Mouse (Mus musculus) cerebellum, adult 2 months (tissue): ENCODE measurements around the gene Dusp23. TPM values are rescaled to one million over a fixed set of nuclear protein-coding genes. Genes with fewer than 3 reads are reported as not detected.

Source experiments
- DNase-seq, 2 experiments: peaks; one replicate each; pipeline ENCODE4 v3.0.0; 2021
- H3K27ac ChIP-seq: fragments of 200-500 bp; 2 replicates; pipeline ENCODE4 v1.5.1; 2012; ENCODE audit warnings: low read length, control low read depth, inconsistent platforms; ENCODE audit not compliant: insufficient read depth
- H3K27me3 ChIP-seq: fragments of 200-500 bp; 2 replicates; pipeline ENCODE4 v1.6.1; 2012; ENCODE audit warnings: inconsistent platforms, mild to moderate bottlenecking, low read length, moderate library complexity; ENCODE audit not compliant: control insufficient read depth, insufficient read depth
- H3K4me1 ChIP-seq: fragments of 200-500 bp; 2 replicates; pipeline ENCODE4 v1.6.1; 2011; ENCODE audit warnings: low read length; ENCODE audit not compliant: control insufficient read depth, insufficient read depth
- H3K4me3 ChIP-seq: fragments of 200-500 bp; replicated peaks from 2 replicates; pipeline ENCODE3; 2011; ENCODE audit warnings: mild to moderate bottlenecking, low read depth, low read length, control low read depth; ENCODE audit not compliant: insufficient read depth
- CTCF ChIP-seq: fragments of 200-500 bp; IDR thresholded peaks from 2 replicates; pipeline ENCODE4 v1.5.1; 2011; ENCODE audit warnings: low read depth, mild to moderate bottlenecking, control low read depth, low read length, moderate library complexity, borderline replicate concordance; ENCODE audit not compliant: insufficient read depth
- POLR2A ChIP-seq: fragments of 200-500 bp; IDR thresholded peaks from 2 replicates; pipeline ENCODE4 v1.6.1; 2011; ENCODE audit warnings: low read length, control low read depth, borderline replicate concordance; ENCODE audit not compliant: insufficient read depth
- WGBS: fragments of 180-500 bp; shearing (Covaris S2); methylation state at CpG from one replicate; pipeline ENCODE4 v1.1.7; 2018; 5-methylcytosine and 5-hydroxymethylcytosine counted together
- polyA plus RNA-seq: library from polyadenylated mRNA; depleted of rRNA; stranded (reverse); fragments of >200 nt; gene quantifications from 2 replicates; pipeline ENCODE4 v1.2.3, GENCODE M21; 2012

Gene Dusp23
- polyA plus RNA-seq, 1 experiment, result 16.2 TPM

- TF ChIP-seq CTCF (no peak), POLR2A (no peak)
- 85% methylated on average over 18 of the region's 18 CpGs for WGBS
- Histone ChIP-seq H3K27me3 (no peaks in the 10 kb centered on the region), H3K4me1 (no peaks in the 10 kb centered on the region), H3K27ac (no peak overlapping the region), H3K4me3 (no peak overlapping the region)
- no peak for DNase-seq
Measured at GRCm38 (mm10) chr1:172652040-172652662, 19.4 kb upstream of the Dusp23 start.

GRCm38 (mm10) chr1:172651288-172651987 is 18.7 kb upstream of the Dusp23 start:
- H3K4me3 ChIP-seq, result no peak overlapping the region
- no peaks in the 10 kb centered on the region for H3K27me3 ChIP-seq
- WGBS, result 86% methylated on average over 10 of the region's 10 CpGs
- H3K27ac ChIP-seq, result no peak overlapping the region
- no peak for TF ChIP-seq POLR2A
- TF ChIP-seq CTCF, result no peak
- no peaks in the 10 kb centered on the region for H3K4me1 ChIP-seq
- DNase-seq, result no peak

- no peak overlapping the region for H3K4me3 ChIP-seq
- H3K27me3 ChIP-seq, result no peaks in the 10 kb centered on the region
- H3K4me1 ChIP-seq, result no peaks in the 10 kb centered on the region
- 64% methylated on average over 8 of the region's 8 CpGs for whole genome bisulfite sequencing
- DNase-seq, result no peak
- TF ChIP-seq POLR2A (no peak), CTCF (peak; percentile 21; the same call in 1 of the 2 replicates)
- no peak overlapping the region for H3K27ac ChIP-seq
Measured at GRCm38 (mm10) chr1:172650519-172651287, 17.9 kb upstream of the Dusp23 start.

GRCm38 (mm10) chr1:172649396-172649795 is 16.6 kb upstream of the Dusp23 start:
- Histone ChIP-seq H3K27ac (no peak overlapping the region), H3K4me3 (no peak overlapping the region), H3K27me3 (no peaks in the 10 kb centered on the region), H3K4me1 (no peaks in the 10 kb centered on the region)
- WGBS, result 88% methylated on average over 9 of the region's 9 CpGs
- DNase-seq, result no peak
- no peak for TF ChIP-seq POLR2A
- no peak for TF ChIP-seq CTCF

- no peak overlapping the region for H3K27ac ChIP-seq
- TF ChIP-seq CTCF, result no peak
- no peak for TF ChIP-seq POLR2A
- no peak for DNase-seq
- H3K27me3 ChIP-seq, result no peaks in the 10 kb centered on the region
- H3K4me1 ChIP-seq, result no peaks in the 10 kb centered on the region
- WGBS, result 32% methylated on average over 4 of the region's 4 CpGs
- no peak overlapping the region for H3K4me3 ChIP-seq
Measured at GRCm38 (mm10) chr1:172647236-172647635, 14.5 kb upstream of the Dusp23 start.

- DNase-seq, result no peak
- TF ChIP-seq POLR2A (no peak), CTCF (no peak)
- Histone ChIP-seq H3K4me1 (no peaks in the 10 kb centered on the region), H3K27ac (no peak overlapping the region), H3K4me3 (no peak overlapping the region), H3K27me3 (no peaks in the 10 kb centered on the region)
- WGBS, result 56% methylated on average over 2 of the region's 2 CpGs
Measured at GRCm38 (mm10) chr1:172638781-172639180, 6.0 kb upstream of the Dusp23 start.

GRCm38 (mm10) chr1:172637801-172638200 is 5.0 kb upstream of the Dusp23 start:
- 71% methylated on average over 4 of the region's 4 CpGs for WGBS
- TF ChIP-seq CTCF, result no peak
- TF ChIP-seq POLR2A, result no peak

More at GRCm38 (mm10) chr1:172637801-172638200, 5.0 kb upstream of the Dusp23 start:
- no peak for DNase-seq
- Histone ChIP-seq H3K27ac (no peak overlapping the region), H3K27me3 (no peaks in the 10 kb centered on the region), H3K4me3 (no peak overlapping the region), H3K4me1 (no peaks in the 10 kb centered on the region)
